Mouse (Mus musculus): Measurements from ENCODE around the gene 4931429L15Rik.

- TF ChIP-seq CTCF (IDR thresholded peaks at IDR 0.05; ENCODE audit: control insufficient read depth, insufficient read depth, insufficient read length) (no peak), CEBPB (IDR thresholded peaks at IDR 0.05; ENCODE audit: low read depth) (no peak)
Measured at GRCm38 (mm10) chr9:46330586-46330895, 10.8 kb upstream of the 4931429L15Rik start.

Data from C2C12 (cell line).